Mouse (Mus musculus) midbrain, embryonic 14.5 days (tissue): ENCODE results near the gene Tmprss3. TPM values are rescaled to one million over a fixed set of nuclear protein-coding genes. Genes with fewer than 3 reads are reported as not detected.

Experiments
- ATAC-seq: fragments of 200-750 bp; cut with Nextera tagmentation; 2 replicates; pipeline ENCODE4 v1.8.0; 2017; ENCODE audit warnings: moderate number of reproducible peaks, moderate library complexity; ENCODE audit not compliant: low FRiP score, low TSS enrichment
- DNase-seq: peaks from one replicate; pipeline ENCODE4 v3.0.0-alpha.2; 2015
- H3K27ac ChIP-seq: fragments of 300-500 bp; sonication (generic); replicated peaks from 2 replicates; pipeline ENCODE4 v1.5.1; 2014; ENCODE audit warnings: mild to moderate bottlenecking, low read depth, low read length, moderate library complexity
- H3K27me3 ChIP-seq: fragments of 300-500 bp; sonication (generic); 2 replicates; pipeline ENCODE4 v1.6.1; 2014; ENCODE audit warnings: low read length, control low read depth, mixed read lengths; ENCODE audit not compliant: control insufficient read depth, insufficient read depth
- H3K36me3 ChIP-seq: fragments of 300-500 bp; sonication (generic); 2 replicates; pipeline ENCODE4 v1.6.1; 2014; ENCODE audit warnings: low read length, control low read depth; ENCODE audit not compliant: control insufficient read depth, insufficient read depth
- H3K4me1 ChIP-seq: fragments of 300-500 bp; sonication (generic); 2 replicates; pipeline ENCODE4 v1.6.1; 2014; ENCODE audit warnings: mild to moderate bottlenecking, antibody characterized with exemption, low read length, control low read depth; ENCODE audit not compliant: control insufficient read depth, insufficient read depth
- H3K4me2 ChIP-seq: fragments of 300-500 bp; sonication (generic); 2 replicates; pipeline ENCODE4 v1.6.1; 2014; ENCODE audit warnings: mild to moderate bottlenecking, low read length, moderate library complexity
- H3K4me3 ChIP-seq: fragments of 300-500 bp; sonication (generic); replicated peaks from 2 replicates; pipeline ENCODE4 v1.5.1; 2014; ENCODE audit warnings: low read depth, low read length
- H3K9ac ChIP-seq: fragments of 300-500 bp; sonication (generic); replicated peaks from 2 replicates; pipeline ENCODE4 v1.6.1; 2014; ENCODE audit warnings: mild to moderate bottlenecking, low read length, moderate library complexity
- H3K9me3 ChIP-seq: fragments of 300-500 bp; sonication (generic); 2 replicates; pipeline ENCODE4 v1.6.1; 2016; ENCODE audit warnings: low read length, control low read depth, mixed read lengths; ENCODE audit not compliant: control insufficient read depth
- WGBS: fragments of 180-500 bp; shearing (Covaris S2); extraction: QIAGEN DNeasy Blood & Tissue Kit; methylation state at CpG from one replicate; pipeline ENCODE4 v1.1.7; 2014; 5-methylcytosine and 5-hydroxymethylcytosine counted together
- polyA plus RNA-seq: library from polyadenylated mRNA; unstranded; fragments of >200 nt; fragmentation: Nextera tagmentation; extraction: Ambion mirVana; gene quantifications from 2 replicates; pipeline ENCODE4 v1.2.1, GENCODE M21; 2014

Gene Tmprss3
- polyA plus RNA-seq, 1 experiment from 2014 or later = not detected

- Histone ChIP-seq H3K9ac (no peak overlapping the region), H3K4me3 (no peak overlapping the region), H3K9me3 (no peaks in the 10 kb centered on the region), H3K27me3 (no peaks in the 10 kb centered on the region), H3K27ac (no peak overlapping the region), H3K36me3 (no peaks in the 10 kb centered on the region), H3K4me1 (no peaks in the 10 kb centered on the region), H3K4me2 (no peak overlapping the region)
- 88% methylated on average over 11 of the region's 11 CpGs for WGBS
- ATAC-seq (no peak), DNase-seq (no peak)
Observed at GRCm38 (mm10) chr17:31209376-31209930, 10.7 kb upstream of the Tmprss3 start.

- 90% methylated on average over 8 of the region's 8 CpGs for WGBS
- H3K27me3 ChIP-seq = no peaks in the 10 kb centered on the region
- ATAC-seq = no peak
- no peak overlapping the region for H3K9ac ChIP-seq
- H3K9me3 ChIP-seq = no peaks in the 10 kb centered on the region
- no peak overlapping the region for H3K4me3 ChIP-seq
- H3K4me2 ChIP-seq = no peak overlapping the region
- H3K27ac ChIP-seq = no peak overlapping the region
- DNase-seq = no peak
- no peaks in the 10 kb centered on the region for H3K4me1 ChIP-seq
- no peaks in the 10 kb centered on the region for H3K36me3 ChIP-seq
Observed at GRCm38 (mm10) chr17:31208654-31209053, 9.9 kb upstream of the Tmprss3 start.

GRCm38 (mm10) chr17:31207771-31208334 is 9.1 kb upstream of the Tmprss3 start, which contains the start of gene Ubash3a:
TSS of gene Ubash3a (plus strand) at chr17:31207873.
- DNase-seq (no peak), ATAC-seq (no peak)
- no peak within 1 kb of the TSS for H3K9ac ChIP-seq
- no peak within 1 kb of the TSS for H3K27ac ChIP-seq
- no peak within 1 kb of the TSS for H3K4me2 ChIP-seq
- WGBS = 85% methylated on average over 12 of the region's 12 CpGs
- H3K36me3 ChIP-seq = no peaks in the 10 kb centered on the region
- no peak within 1 kb of the TSS for H3K4me3 ChIP-seq
- no peaks in the 10 kb centered on the region for H3K4me1 ChIP-seq
- H3K27me3 ChIP-seq = no peaks in the 10 kb centered on the region
- H3K9me3 ChIP-seq = no peaks in the 10 kb centered on the region

- Histone ChIP-seq H3K4me3 (no peak overlapping the region), H3K36me3 (no peaks in the 10 kb centered on the region), H3K4me2 (no peak overlapping the region), H3K9me3 (no peaks in the 10 kb centered on the region), H3K4me1 (no peaks in the 10 kb centered on the region), H3K27me3 (no peaks in the 10 kb centered on the region), H3K27ac (no peak overlapping the region), H3K9ac (no peak overlapping the region)
- DNase-seq = no peak
- ATAC-seq = no peak
- 89% methylated on average over 7 of the region's 7 CpGs for WGBS
Observed at GRCm38 (mm10) chr17:31196283-31196682, 2.5 kb downstream of the Tmprss3 start.

- 72% methylated on average over 6 of the region's 6 CpGs for WGBS
- Histone ChIP-seq H3K9ac (no peak overlapping the region), H3K27me3 (no peaks in the 10 kb centered on the region), H3K4me2 (no peak overlapping the region), H3K27ac (no peak overlapping the region), H3K4me1 (no peaks in the 10 kb centered on the region), H3K9me3 (no peaks in the 10 kb centered on the region), H3K36me3 (no peaks in the 10 kb centered on the region), H3K4me3 (no peak overlapping the region)
- DNase-seq = no peak
- no peak for ATAC-seq
Observed at GRCm38 (mm10) chr17:31195207-31195606, 3.6 kb downstream of the Tmprss3 start.

- Histone ChIP-seq H3K36me3 (no peaks in the 10 kb centered on the region), H3K4me1 (no peaks in the 10 kb centered on the region), H3K4me3 (no peak overlapping the region), H3K27ac (no peak overlapping the region), H3K9me3 (no peaks in the 10 kb centered on the region), H3K4me2 (no peak overlapping the region), H3K27me3 (no peaks in the 10 kb centered on the region), H3K9ac (no peak overlapping the region)
- ATAC-seq (no peak), DNase-seq (no peak)
- WGBS = 89% methylated on average over 9 of the region's 9 CpGs
Observed at GRCm38 (mm10) chr17:31193360-31193759, 5.4 kb downstream of the Tmprss3 start.

- no peak overlapping the region for H3K4me2 ChIP-seq
- no peaks in the 10 kb centered on the region for H3K36me3 ChIP-seq
- H3K27me3 ChIP-seq = no peaks in the 10 kb centered on the region
- no peak overlapping the region for H3K4me3 ChIP-seq
- WGBS = 70% methylated on average over 2 of the region's 2 CpGs
- DNase-seq (no peak), ATAC-seq (no peak)
- no peaks in the 10 kb centered on the region for H3K4me1 ChIP-seq
- H3K27ac ChIP-seq = no peak overlapping the region
- H3K9ac ChIP-seq = no peak overlapping the region
- no peaks in the 10 kb centered on the region for H3K9me3 ChIP-seq
Observed at GRCm38 (mm10) chr17:31192663-31193062, 6.1 kb downstream of the Tmprss3 start.

GRCm38 (mm10) chr17:31191825-31192224 is 7.0 kb downstream of the Tmprss3 start:
- ATAC-seq (no peak), DNase-seq (no peak)
- no peak overlapping the region for H3K4me2 ChIP-seq
- no peaks in the 10 kb centered on the region for H3K9me3 ChIP-seq
- H3K4me3 ChIP-seq = no peak overlapping the region
- no peaks in the 10 kb centered on the region for H3K36me3 ChIP-seq
- H3K9ac ChIP-seq = no peak overlapping the region
- no peak overlapping the region for H3K27ac ChIP-seq
- no peaks in the 10 kb centered on the region for H3K27me3 ChIP-seq
- no peaks in the 10 kb centered on the region for H3K4me1 ChIP-seq
- WGBS = 73% methylated on average over 8 of the region's 8 CpGs

- Histone ChIP-seq H3K27ac (no peak overlapping the region), H3K4me1 (no peaks in the 10 kb centered on the region), H3K9me3 (no peaks in the 10 kb centered on the region), H3K36me3 (no peaks in the 10 kb centered on the region), H3K27me3 (no peaks in the 10 kb centered on the region), H3K4me2 (no peak overlapping the region), H3K4me3 (no peak overlapping the region), H3K9ac (no peak overlapping the region)
- 33% methylated on average over 4 of the region's 4 CpGs for WGBS
- DNase-seq (peak; percentile 81), ATAC-seq (no peak)
Observed at GRCm38 (mm10) chr17:31187370-31187769, 11.4 kb downstream of the Tmprss3 start.
